Mouse (Mus musculus) embryonic facial prominence, embryonic 12.5 days (tissue): ENCODE measurements around the gene Wdr35. TPM values are rescaled to one million over a fixed set of nuclear protein-coding genes. Genes with fewer than 3 reads are reported as not detected.

Source experiments
- ATAC-seq: fragments of 200-750 bp; cut with Nextera tagmentation; 2 replicates; pipeline ENCODE4 v1.8.0; 2017; ENCODE audit not compliant: insufficient number of reproducible peaks, insufficient read depth, low FRiP score, low TSS enrichment
- H3K27ac ChIP-seq: fragments of 300-500 bp; sonication (generic); 2 replicates; pipeline ENCODE4 v1.5.1; 2016; ENCODE audit warnings: mild to moderate bottlenecking
- H3K27me3 ChIP-seq: fragments of 300-500 bp; sonication (generic); 2 replicates; pipeline ENCODE4 v1.6.1; 2016; ENCODE audit warnings: mild to moderate bottlenecking, moderate library complexity
- H3K36me3 ChIP-seq: fragments of 300-500 bp; sonication (generic); 2 replicates; pipeline ENCODE4 v1.6.1; 2016; ENCODE audit warnings: mild to moderate bottlenecking
- H3K4me1 ChIP-seq: fragments of 300-500 bp; sonication (generic); 2 replicates; pipeline ENCODE4 v1.6.1; 2016
- H3K4me2 ChIP-seq: fragments of 300-500 bp; sonication (generic); replicated peaks from 2 replicates; pipeline ENCODE4 v1.6.1; 2016; ENCODE audit warnings: mild to moderate bottlenecking, moderate library complexity
- H3K4me3 ChIP-seq: fragments of 300-500 bp; sonication (generic); 2 replicates; pipeline ENCODE4 v1.5.1; 2016; ENCODE audit warnings: mild to moderate bottlenecking
- H3K9ac ChIP-seq: fragments of 300-500 bp; sonication (generic); 2 replicates; pipeline ENCODE4 v1.6.1; 2016; ENCODE audit warnings: mild to moderate bottlenecking, moderate library complexity
- H3K9me3 ChIP-seq: fragments of 300-500 bp; sonication (generic); 2 replicates; pipeline ENCODE4 v1.6.1; 2016; ENCODE audit warnings: mild to moderate bottlenecking, moderate library complexity
- WGBS: fragments of 180-500 bp; shearing (Covaris S2); methylation state at CpG from one replicate; pipeline ENCODE4 v1.1.7; 2016; 5-methylcytosine and 5-hydroxymethylcytosine counted together
- polyA plus RNA-seq: library from polyadenylated mRNA; unstranded; fragments of >200 nt; fragmentation: Nextera tagmentation; extraction: Ambion mirVana; gene quantifications from 2 replicates; pipeline ENCODE4 v1.2.1, GENCODE M21; 2016

Gene Wdr35
- polyA plus RNA-seq, 1 experiment from 2014 or later = 27.1 TPM

DNA sequence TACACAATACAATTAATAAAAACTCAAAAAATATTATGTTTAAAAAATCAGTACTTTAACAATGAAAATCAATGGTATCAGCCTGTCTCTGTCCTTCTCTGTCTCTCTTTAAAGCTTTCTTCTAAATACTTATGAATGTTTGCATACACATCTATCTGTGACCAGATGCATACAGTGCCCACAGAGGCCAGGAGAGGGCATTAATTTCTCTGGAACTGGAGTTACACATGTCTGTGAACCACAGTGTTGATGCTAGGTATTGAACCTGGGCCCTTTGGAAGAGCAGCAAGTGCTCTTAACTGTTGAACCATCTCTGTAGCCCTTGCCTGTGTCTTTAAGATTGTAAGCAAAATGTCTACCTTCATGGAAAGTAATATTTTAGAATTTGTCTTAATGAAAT, 59.4 kb downstream of the Wdr35 start:
- H3K27ac ChIP-seq = no peak overlapping the region
- H3K4me1 ChIP-seq = peaks cover 6% of the 10 kb centered on the region; the same call in 1 of the 2 replicates
- no peak overlapping the region for H3K4me3 ChIP-seq
- no peak overlapping the region for H3K9ac ChIP-seq
- H3K27me3 ChIP-seq = no peaks in the 10 kb centered on the region
- H3K36me3 ChIP-seq = no peaks in the 10 kb centered on the region
- H3K9me3 ChIP-seq = no peaks in the 10 kb centered on the region
- H3K4me2 ChIP-seq = no peak overlapping the region
- ATAC-seq = no peak

DNA sequence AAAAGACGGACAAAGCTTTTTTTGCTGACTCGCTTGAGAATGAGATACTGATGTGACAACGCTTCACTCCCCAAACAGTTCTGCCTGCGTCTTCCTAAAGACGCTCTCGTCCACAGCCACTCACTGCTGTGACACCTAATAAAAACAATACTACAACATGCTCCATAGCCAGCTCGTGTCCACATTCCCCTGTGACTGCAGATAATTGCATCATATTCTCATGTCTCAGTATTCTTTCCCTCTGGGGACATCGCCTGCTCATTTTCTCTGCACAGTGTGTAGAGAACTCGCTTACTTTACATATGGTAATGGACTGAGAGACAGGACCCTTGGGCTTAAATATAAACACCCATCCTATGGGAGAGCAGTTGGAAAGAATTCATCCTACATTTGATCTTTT, 62.7 kb downstream of the Wdr35 start:
- Histone ChIP-seq H3K4me1 (0 out of 2 replicates have a peak, but pooled peaks cover 2% of the 10 kb centered on the region), H3K9me3 (no peaks in the 10 kb centered on the region), H3K4me2 (no peak overlapping the region), H3K9ac (no peak overlapping the region), H3K4me3 (no peak overlapping the region), H3K27ac (no peak overlapping the region), H3K27me3 (no peaks in the 10 kb centered on the region), H3K36me3 (no peaks in the 10 kb centered on the region)
- WGBS = 83% methylated on average over 9 of the region's 9 CpGs
- no peak for ATAC-seq

GRCm38 (mm10) chr12:9040177-9040576, 66.5 kb downstream of the Wdr35 start:
- Histone ChIP-seq H3K36me3 (no peaks in the 10 kb centered on the region), H3K27ac (no peak overlapping the region), H3K4me3 (no peak overlapping the region), H3K9me3 (no peaks in the 10 kb centered on the region), H3K9ac (no peak overlapping the region), H3K4me1 (no peaks in the 10 kb centered on the region), H3K4me2 (no peak overlapping the region), H3K27me3 (no peaks in the 10 kb centered on the region)
- 84% methylated on average over 5 of the region's 5 CpGs for WGBS
- no peak for ATAC-seq

DNA sequence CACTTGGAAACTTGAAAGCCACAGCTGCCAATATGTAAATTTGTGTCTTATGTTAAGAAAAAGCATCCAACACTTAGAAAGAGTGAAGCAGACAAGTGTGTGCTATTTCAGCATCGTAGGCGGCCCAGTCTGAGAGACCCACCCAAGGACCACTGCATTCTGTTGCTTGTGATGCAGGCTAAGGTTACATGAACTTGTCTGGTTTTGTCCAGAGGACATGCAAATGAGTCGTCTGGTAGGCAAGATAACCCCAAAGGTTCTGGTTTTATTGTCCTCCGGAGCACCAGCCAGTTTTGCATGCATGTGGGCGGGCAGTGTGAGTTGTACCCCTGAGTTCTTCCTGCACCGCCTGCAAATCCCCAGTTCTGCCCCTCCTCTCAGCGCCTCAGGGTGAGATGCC, 67.0 kb downstream of the Wdr35 start:
- Histone ChIP-seq H3K4me1 (no peaks in the 10 kb centered on the region), H3K27ac (no peak overlapping the region), H3K36me3 (no peaks in the 10 kb centered on the region), H3K4me2 (no peak overlapping the region), H3K27me3 (no peaks in the 10 kb centered on the region), H3K9ac (no peak overlapping the region), H3K4me3 (no peak overlapping the region), H3K9me3 (no peaks in the 10 kb centered on the region)
- ATAC-seq = no peak
- WGBS = 61% methylated on average over 7 of the region's 7 CpGs

GRCm38 (mm10) chr12:9042316-9042715, 68.6 kb downstream of the Wdr35 start:
- no peaks in the 10 kb centered on the region for H3K9me3 ChIP-seq
- no peak for ATAC-seq
- H3K4me1 ChIP-seq = no peaks in the 10 kb centered on the region
- H3K9ac ChIP-seq = no peak overlapping the region
- H3K4me2 ChIP-seq = no peak overlapping the region
- H3K27me3 ChIP-seq = no peaks in the 10 kb centered on the region
- H3K4me3 ChIP-seq = no peak overlapping the region
- no peak overlapping the region for H3K27ac ChIP-seq
- no peaks in the 10 kb centered on the region for H3K36me3 ChIP-seq
- 76% methylated on average over 5 of the region's 5 CpGs for WGBS

GRCm38 (mm10) chr12:9042759-9043158, 69.1 kb downstream of the Wdr35 start:
- WGBS = 85% methylated on average over 3 of the region's 3 CpGs
- Histone ChIP-seq H3K27ac (no peak overlapping the region), H3K4me1 (no peaks in the 10 kb centered on the region), H3K9ac (no peak overlapping the region), H3K27me3 (no peaks in the 10 kb centered on the region), H3K4me2 (no peak overlapping the region), H3K4me3 (no peak overlapping the region), H3K36me3 (no peaks in the 10 kb centered on the region), H3K9me3 (no peaks in the 10 kb centered on the region)
- ATAC-seq = no peak

GRCm38 (mm10) chr12:9044666-9045065, 71.0 kb downstream of the Wdr35 start:
- WGBS = 95% methylated on average over 7 of the region's 7 CpGs
- Histone ChIP-seq H3K9ac (no peak overlapping the region), H3K4me1 (no peaks in the 10 kb centered on the region), H3K4me3 (no peak overlapping the region), H3K27ac (no peak overlapping the region), H3K36me3 (no peaks in the 10 kb centered on the region), H3K9me3 (no peaks in the 10 kb centered on the region), H3K4me2 (no peak overlapping the region), H3K27me3 (no peaks in the 10 kb centered on the region)
- no peak for ATAC-seq

GRCm38 (mm10) chr12:9046674-9047073, 73.0 kb downstream of the Wdr35 start:
- Histone ChIP-seq H3K4me2 (no peak overlapping the region), H3K9ac (no peak overlapping the region), H3K4me1 (0 out of 2 replicates have a peak, but pooled peaks cover 3% of the 10 kb centered on the region), H3K27me3 (no peaks in the 10 kb centered on the region), H3K9me3 (no peaks in the 10 kb centered on the region), H3K36me3 (no peaks in the 10 kb centered on the region), H3K27ac (no peak overlapping the region), H3K4me3 (no peak overlapping the region)
- 83% methylated on average over 4 of the region's 4 CpGs for WGBS
- no peak for ATAC-seq

GRCm38 (mm10) chr12:9048090-9048489, 74.4 kb downstream of the Wdr35 start:
- no peak overlapping the region for H3K4me3 ChIP-seq
- WGBS = 79% methylated on average over 8 of the region's 8 CpGs

DNA sequence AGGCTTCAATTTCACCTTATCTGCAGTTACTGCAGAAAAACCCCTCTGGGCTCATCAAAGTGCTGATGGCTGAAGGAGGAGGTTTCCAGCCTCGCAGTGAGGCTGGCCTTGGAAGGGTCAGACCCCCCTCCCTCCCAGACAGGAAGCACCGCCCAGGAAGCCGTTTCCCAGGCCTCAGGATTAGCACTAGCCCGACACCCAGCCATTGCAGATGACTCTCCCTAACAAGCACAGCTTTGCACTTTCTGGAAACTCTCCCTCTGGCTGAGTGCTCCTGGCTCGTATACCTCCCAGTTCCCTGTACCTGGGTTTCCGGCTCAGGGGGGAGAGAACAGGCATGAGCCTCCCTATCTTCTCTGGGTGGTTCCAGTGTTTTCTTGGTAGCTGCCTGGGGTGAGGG, 77.1 kb downstream of the Wdr35 start:
- Histone ChIP-seq H3K27ac (no peak overlapping the region), H3K9ac (no peak overlapping the region), H3K27me3 (0 out of 2 replicates have a peak, but pooled peaks cover 2% of the 10 kb centered on the region), H3K36me3 (no peaks in the 10 kb centered on the region), H3K4me2 (no peak overlapping the region), H3K4me1 (peaks cover 6% of the 10 kb centered on the region; the same call in 1 of the 2 replicates), H3K9me3 (no peaks in the 10 kb centered on the region), H3K4me3 (no peak overlapping the region)
- no peak for ATAC-seq
- 31% methylated on average over 6 of the region's 6 CpGs for WGBS

More at GRCm38 (mm10) chr12:9048090-9048489, 74.4 kb downstream of the Wdr35 start:
- H3K4me2 ChIP-seq = no peak overlapping the region
- H3K27me3 ChIP-seq = no peaks in the 10 kb centered on the region
- ATAC-seq = no peak
- H3K4me1 ChIP-seq = peaks cover 6% of the 10 kb centered on the region; the same call in 1 of the 2 replicates
- no peak overlapping the region for H3K27ac ChIP-seq
- H3K9me3 ChIP-seq = no peaks in the 10 kb centered on the region
- no peak overlapping the region for H3K9ac ChIP-seq
- H3K36me3 ChIP-seq = no peaks in the 10 kb centered on the region

DNA sequence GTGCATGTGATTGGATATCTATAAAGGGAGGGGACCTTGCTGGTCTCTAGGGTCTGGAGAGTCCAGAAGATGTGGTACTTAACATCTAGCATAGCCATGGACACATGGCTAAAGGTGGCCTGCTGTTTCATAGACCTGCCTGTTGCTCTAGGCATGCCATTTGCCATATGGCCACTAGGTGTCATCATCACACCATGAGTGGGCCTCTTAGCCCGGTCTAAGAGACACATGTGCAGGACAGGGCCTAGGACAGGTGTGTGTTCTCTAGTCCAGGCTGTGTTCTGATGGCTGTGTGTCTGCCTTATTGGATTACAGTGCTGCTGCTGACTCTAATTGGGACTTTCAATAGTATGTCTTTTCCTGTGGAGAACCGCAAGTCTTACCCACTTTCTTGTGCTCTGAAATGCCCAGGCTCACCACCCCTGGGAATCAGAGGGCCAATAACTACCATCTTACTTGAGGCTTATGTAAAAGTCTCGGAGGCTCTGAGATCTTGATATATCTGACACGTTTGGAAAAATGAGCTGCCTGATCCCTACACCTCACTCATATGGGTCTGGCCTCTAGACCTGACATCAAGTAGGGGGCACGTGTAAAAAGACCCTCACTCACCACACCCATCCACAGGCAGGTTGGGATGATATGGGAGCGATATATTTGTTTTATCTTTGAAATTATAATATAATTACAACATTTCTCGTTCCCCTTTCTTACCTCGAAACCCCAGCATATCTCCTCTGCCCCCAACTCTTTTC, 78.6 kb downstream of the Wdr35 start:
- H3K9me3 ChIP-seq = no peaks in the 10 kb centered on the region
- H3K27ac ChIP-seq = no peak overlapping the region
- H3K4me2 ChIP-seq = no peak overlapping the region
- H3K27me3 ChIP-seq = 0 out of 2 replicates have a peak, but pooled peaks cover 2% of the 10 kb centered on the region
- H3K9ac ChIP-seq = no peak overlapping the region
- peak; percentile 84 for ATAC-seq
- H3K36me3 ChIP-seq = no peaks in the 10 kb centered on the region
- no peak overlapping the region for H3K4me3 ChIP-seq
- WGBS = 53% methylated on average over 8 of the region's 8 CpGs
- H3K4me1 ChIP-seq = peaks cover 6% of the 10 kb centered on the region; the same call in 1 of the 2 replicates

DNA sequence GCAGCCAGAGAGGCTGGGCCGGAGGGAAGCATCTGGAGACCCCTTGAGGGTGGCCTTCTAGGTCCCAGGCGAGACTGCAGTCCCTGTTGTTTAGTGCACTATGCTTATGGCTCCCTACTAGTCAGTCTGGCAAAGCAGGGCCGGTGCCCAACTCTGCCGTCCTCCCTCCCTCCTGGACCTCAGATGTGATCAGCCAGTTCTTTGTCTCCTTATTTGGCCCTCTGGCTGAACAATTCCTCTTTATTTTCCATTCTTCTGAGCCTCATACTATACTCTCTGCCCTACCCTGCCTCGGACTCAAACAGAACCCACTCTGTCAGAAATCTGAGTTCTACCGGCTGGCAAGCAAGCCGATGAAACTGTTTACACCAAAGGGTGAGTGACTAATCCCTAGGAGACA, 79.7 kb downstream of the Wdr35 start:
- Histone ChIP-seq H3K27me3 (0 out of 2 replicates have a peak, but pooled peaks cover 4% of the 10 kb centered on the region), H3K27ac (no peak overlapping the region), H3K36me3 (no peaks in the 10 kb centered on the region), H3K4me3 (no peak overlapping the region), H3K9ac (no peak overlapping the region), H3K4me1 (peaks cover 6% of the 10 kb centered on the region; the same call in 1 of the 2 replicates), H3K4me2 (no peak overlapping the region), H3K9me3 (no peaks in the 10 kb centered on the region)
- ATAC-seq = no peak
- WGBS = 47% methylated on average over 7 of the region's 7 CpGs
